In the genomic region with DNA sequence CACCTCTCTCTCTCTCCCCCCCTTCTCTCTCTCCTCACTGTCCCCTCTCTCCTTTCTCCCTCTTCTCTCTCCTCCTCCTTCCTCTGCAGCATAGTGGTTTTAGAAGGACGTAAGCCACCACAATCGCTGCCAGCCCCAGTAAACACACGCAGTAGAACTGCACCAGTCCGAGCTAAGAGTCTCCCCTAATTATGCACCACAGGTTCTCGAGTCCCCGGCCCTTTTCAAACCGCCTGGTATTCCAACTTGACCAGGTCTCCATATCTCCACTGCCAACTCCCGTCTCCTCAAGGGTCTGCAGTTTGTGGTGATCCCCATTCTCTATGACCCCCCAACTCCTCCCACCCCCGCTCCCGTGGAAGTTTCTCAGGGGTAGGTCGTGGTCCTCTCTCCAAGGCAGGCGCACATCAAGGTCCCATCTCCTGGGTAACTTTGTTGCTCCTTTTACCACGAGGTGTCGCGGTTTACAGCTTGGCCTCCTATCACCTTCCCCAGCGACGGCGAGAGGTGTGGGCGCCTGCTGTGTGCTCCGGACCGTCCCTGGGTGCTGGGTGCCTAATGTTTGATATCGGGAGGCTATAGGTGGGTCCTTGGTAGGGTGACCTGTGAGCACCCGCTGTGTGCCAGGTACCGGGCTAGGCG, we compare ENCODE assay signal across 8 mouse cellular contexts. TPM values are rescaled to one million over a fixed set of nuclear protein-coding genes. Genes with fewer than 3 reads are reported as not detected.
A peak's percentile ranks its signal among the peaks of the same experiment; 100 is the strongest.
DNase-seq lines count a peak whose midpoint lies in the region; ATAC-seq and TF ChIP-seq lines count a peak whose summit lies in the region.

No protein-coding gene starts in this region.

- H3K27me3 ChIP-seq in hindbrain, embryonic 11.5 days (ENCODE audit: control insufficient read depth, insufficient read depth, low read length): peaks cover 72% of the 10 kb centered on the region
- peaks cover 97% of the 10 kb centered on the region for H3K27me3 ChIP-seq in limb, embryonic 13.5 days
- peaks cover 86% of the 10 kb centered on the region for H3K27me3 ChIP-seq in neural tube, embryonic 12.5 days (replicated peaks)

- no peaks in the 10 kb centered on the region; the same call in 1 of the 2 replicates for H3K9me3 ChIP-seq in hindbrain, embryonic 11.5 days (ENCODE audit: control insufficient read depth, low read length)
- H3K9me3 ChIP-seq in limb, embryonic 13.5 days: 0 out of 2 replicates have a peak, but pooled peaks cover 4% of the 10 kb centered on the region
- no peaks in the 10 kb centered on the region for H3K9me3 ChIP-seq in neural tube, embryonic 12.5 days

- 2% methylated on average over 25 of the region's 25 CpGs for WGBS in lung, adult 2 months
- WGBS in hindbrain, embryonic 11.5 days: 1% methylated on average over 25 of the region's 25 CpGs
- under 1% methylated on average over 25 of the region's 25 CpGs for WGBS in limb, embryonic 13.5 days
- WGBS in neural tube, embryonic 12.5 days: under 1% methylated on average over 25 of the region's 25 CpGs

- no peak overlapping the region for H3K4me3 ChIP-seq in lung, adult 2 months (replicated peaks; ENCODE audit: extremely low read depth, low read depth, low read length)
- peak overlapping the region; percentile 29 for H3K4me3 ChIP-seq in hindbrain, embryonic 11.5 days (ENCODE audit: low read depth, low read length)
- peak overlapping the region; percentile 38 for H3K4me3 ChIP-seq in limb, embryonic 13.5 days
- peak overlapping the region; percentile 31 for H3K4me3 ChIP-seq in neural tube, embryonic 12.5 days

- H3K9ac ChIP-seq in hindbrain, embryonic 11.5 days (ENCODE audit: low read depth, low read length): no peak overlapping the region
- no peak overlapping the region for H3K9ac ChIP-seq in limb, embryonic 13.5 days
- H3K9ac ChIP-seq in neural tube, embryonic 12.5 days: no peak overlapping the region

- TF ChIP-seq POLR2A in lung, adult 2 months (IDR thresholded peaks at IDR 0.05; ENCODE audit: borderline replicate concordance, extremely low read depth, low read depth, low read length): no peak

- ATAC-seq in hindbrain, embryonic 11.5 days (ENCODE audit: low FRiP score): no peak
- no peak for ATAC-seq in limb, embryonic 13.5 days (ENCODE audit: low FRiP score, low read depth)
- ATAC-seq in neural tube, embryonic 12.5 days (ENCODE audit: low FRiP score, low read depth): no peak

- TF ChIP-seq CTCF in lung, adult 2 months (IDR thresholded peaks at IDR 0.05; ENCODE audit: insufficient read depth, low read length): 0 out of 2 replicates have a peak, but pooled peaks have one; percentile 14

- H3K4me1 ChIP-seq in lung, adult 2 months (ENCODE audit: control insufficient read depth, insufficient read depth, low read length): peaks cover 6% of the 10 kb centered on the region; the same call in 1 of the 2 replicates
- H3K4me1 ChIP-seq in hindbrain, embryonic 11.5 days (replicated peaks; ENCODE audit: control insufficient read depth, insufficient read depth, low read length): peaks cover 5% of the 10 kb centered on the region; the same call in 1 of the 2 replicates
- H3K4me1 ChIP-seq in limb, embryonic 13.5 days: peaks cover 34% of the 10 kb centered on the region
- peaks cover 31% of the 10 kb centered on the region for H3K4me1 ChIP-seq in neural tube, embryonic 12.5 days

- DNase-seq in lung, adult 2 months: peak; percentile 26
- no peak for DNase-seq in lung, postnatal 14 days
- peak; percentile 58 for DNase-seq in embryo, embryonic 11 days
- DNase-seq in hindbrain, embryonic 11.5 days (ENCODE audit: low spot score): peak; percentile 54
- no peak for DNase-seq in gastrocnemius, adult 8-10 months (ENCODE audit: low spot score in 2 of 2)
- DNase-seq in urinary bladder, adult 18-20 months (ENCODE audit: low spot score in 2 of 2): no peak

- no peak overlapping the region for H3K27ac ChIP-seq in hindbrain, embryonic 11.5 days (ENCODE audit: low read depth, low read length)
- no peak overlapping the region for H3K27ac ChIP-seq in limb, embryonic 13.5 days
- H3K27ac ChIP-seq in neural tube, embryonic 12.5 days: no peak overlapping the region

- peak overlapping the region; percentile 49 for H3K4me2 ChIP-seq in hindbrain, embryonic 11.5 days (replicated peaks; ENCODE audit: low read depth, low read length)
- peak overlapping the region; percentile 63 for H3K4me2 ChIP-seq in limb, embryonic 13.5 days (replicated peaks)
- H3K4me2 ChIP-seq in neural tube, embryonic 12.5 days (replicated peaks): peak overlapping the region; percentile 91

- H3K36me3 ChIP-seq in hindbrain, embryonic 11.5 days (ENCODE audit: control insufficient read depth, insufficient read depth, low read length): no peaks in the 10 kb centered on the region
- H3K36me3 ChIP-seq in limb, embryonic 13.5 days: no peaks in the 10 kb centered on the region
- H3K36me3 ChIP-seq in neural tube, embryonic 12.5 days: no peaks in the 10 kb centered on the region

RNA-seq across cellular contexts. Expression of gene Hrk, which starts 6.6 kb away (rescaled TPM):
- 0.50 TPM in 1 of 2 replicates, not detected in the other for polyA plus RNA-seq in lung, adult 2 months (2012; rRNA removed)
- 0.68 and 0.90 TPM in 2 replicates for polyA plus RNA-seq in hindbrain, embryonic 11.5 days (2014; fragmentation: Nextera tagmentation; extraction: Ambion mirVana)
- polyA plus RNA-seq in limb, embryonic 13.5 days (2015; fragmentation: Nextera tagmentation; extraction: Ambion mirVana): 0.10 and 0.17 TPM in 2 replicates
- polyA plus RNA-seq in neural tube, embryonic 12.5 days (2016; fragmentation: Nextera tagmentation; extraction: Ambion mirVana): 4.3 and 5.3 TPM in 2 replicates
- under 1 TPM in 3 of 4 experiments, not detected in 1; 0.05 to 0.16 (median 0.11) TPM for total RNA-seq in gastrocnemius, adult 8-10 months (2022)

RNA-seq across cellular contexts. Expression of gene Fbxw8, which starts 15.7 kb away (rescaled TPM):
- polyA plus RNA-seq in lung, adult 2 months (2012; rRNA removed): 72.7 and 79.1 TPM in 2 replicates
- 20.5 and 21.4 TPM in 2 replicates for polyA plus RNA-seq in hindbrain, embryonic 11.5 days (2014; fragmentation: Nextera tagmentation; extraction: Ambion mirVana)
- 29.0 and 30.1 TPM in 2 replicates for polyA plus RNA-seq in limb, embryonic 13.5 days (2015; fragmentation: Nextera tagmentation; extraction: Ambion mirVana)
- polyA plus RNA-seq in neural tube, embryonic 12.5 days (2016; fragmentation: Nextera tagmentation; extraction: Ambion mirVana): 38.4 and 40.4 TPM in 2 replicates
- 10 to 100 TPM; 17.7 to 23.7 (median 19.0) TPM for total RNA-seq in gastrocnemius, adult 8-10 months (2022)

Comparison
In these comparisons a context has a peak if more than half of its experiments do, and no peak if none do; other contexts are left out.
1. DNase-seq: peak in lung, adult 2 months (single experiment), embryo, embryonic 11 days (single experiment) and hindbrain, embryonic 11.5 days (single experiment); none in lung, postnatal 14 days (single experiment), gastrocnemius, adult 8-10 months (0 of 2) and urinary bladder, adult 18-20 months (0 of 2).
2. Peak in every context shown above with its lines, with median percentiles within 50 percentile points of each other: H3K4me2 ChIP-seq.